In genomic region chr11:114861057-114861456, GRCm38 (mm10) we compare ENCODE assay signal across 28 mouse cellular contexts. TPM values are rescaled to one million over a fixed set of nuclear protein-coding genes. Genes with fewer than 3 reads are reported as not detected.
"Had no signal": no experiment of that assay in that cellular context is flagged by ENCODE, and none has a peak within 500 bp of the region (broad histone marks: within the 10 kb centered on the region; RNA-seq: fewer than 3 reads in every experiment).

No protein-coding gene starts in this region.

- H3K36me3 ChIP-seq: forebrain, embryonic 12.5 days; forebrain, embryonic 15.5 days had no signal

- H3K27ac ChIP-seq: embryonic facial prominence, embryonic 10.5 days; embryonic facial prominence, embryonic 12.5 days; embryonic facial prominence, embryonic 13.5 days; embryonic facial prominence, embryonic 15.5 days; forebrain, embryonic 10.5 days; forebrain, embryonic 12.5 days; forebrain, embryonic 13.5 days; forebrain, embryonic 15.5 days; gastrocnemius, adult 2 months had no signal

- ATAC-seq: forebrain, embryonic 13.5 days; forebrain, embryonic 14.5 days; forebrain, embryonic 15.5 days; forebrain, embryonic 16.5 days; forebrain, postnatal 0 days had no signal

- H3K9ac ChIP-seq: embryonic facial prominence, embryonic 12.5 days; embryonic facial prominence, embryonic 13.5 days; embryonic facial prominence, embryonic 15.5 days; forebrain, embryonic 12.5 days; forebrain, embryonic 13.5 days; forebrain, embryonic 15.5 days; forebrain, postnatal 0 days had no signal

- H3K9me3 ChIP-seq: embryonic facial prominence, embryonic 10.5 days; embryonic facial prominence, embryonic 13.5 days; embryonic facial prominence, embryonic 15.5 days; forebrain, embryonic 12.5 days; forebrain, embryonic 13.5 days; forebrain, embryonic 15.5 days had no signal

- H3K4me1 ChIP-seq: forebrain, embryonic 12.5 days; forebrain, embryonic 13.5 days; forebrain, embryonic 15.5 days had no signal

- DNase-seq: cerebellum, adult 18-20 months; cerebellum, adult 8-10 months; cerebellum, adult 9-10 months; cerebellum, postnatal 10 days; cerebellum, postnatal 14 days; cerebellum, postnatal 36 days; embryo, embryonic 11 days; forebrain, postnatal 0 days; gastrocnemius, adult 2 months; gastrocnemius, postnatal 10 days; gastrocnemius, postnatal 14 days; gastrocnemius, postnatal 25 days; gastrocnemius, postnatal 36 days; heart, adult 11 months; heart, adult 18-20 months had no signal

- H3K4me2 ChIP-seq: embryonic facial prominence, embryonic 12.5 days; embryonic facial prominence, embryonic 13.5 days; embryonic facial prominence, embryonic 15.5 days; forebrain, embryonic 12.5 days; forebrain, embryonic 13.5 days; forebrain, embryonic 15.5 days had no signal

- H3K27me3 ChIP-seq: embryonic facial prominence, embryonic 12.5 days; embryonic facial prominence, embryonic 13.5 days; embryonic facial prominence, embryonic 15.5 days; forebrain, embryonic 12.5 days; forebrain, embryonic 13.5 days; forebrain, embryonic 15.5 days had no signal

- H3K4me3 ChIP-seq: embryonic facial prominence, embryonic 10.5 days; embryonic facial prominence, embryonic 12.5 days; embryonic facial prominence, embryonic 13.5 days; embryonic facial prominence, embryonic 15.5 days; erythroblast, embryonic 14.5 days; forebrain, embryonic 10.5 days; forebrain, embryonic 12.5 days; forebrain, embryonic 13.5 days; forebrain, embryonic 15.5 days; gastrocnemius, adult 2 months had no signal

RNA-seq across cellular contexts. Expression of gene Gprc5c, which starts 10.1 kb away (rescaled TPM):
- total RNA-seq: common myeloid progenitor, adult 5-6 weeks; granulocyte monocyte progenitor cell, adult 5-6 weeks had no signal

RNA-seq across cellular contexts. Expression of gene Cd300a, which starts 28.8 kb away (rescaled TPM):
- polyA plus RNA-seq: erythroblast, embryonic 14.5 days had no signal
